Mouse (Mus musculus) neural tube, embryonic 11.5 days (tissue): ENCODE measurements around the gene Ppara. TPM values are rescaled to one million over a fixed set of nuclear protein-coding genes. Genes with fewer than 3 reads are reported as not detected.

Experiments
- ATAC-seq: fragments of 200-750 bp; cut with Nextera tagmentation; 2 replicates; pipeline ENCODE4 v1.8.0; 2017; ENCODE audit warnings: moderate number of reproducible peaks, mild to moderate bottlenecking, moderate TSS enrichment, moderate library complexity; ENCODE audit not compliant: insufficient read depth, low FRiP score, low TSS enrichment
- DNase-seq: peaks from one replicate; pipeline ENCODE4 v3.0.0-alpha.2; 2015; ENCODE audit warnings: low spot score
- H3K27ac ChIP-seq: fragments of 300-500 bp; sonication (generic); 2 replicates; pipeline ENCODE4 v1.5.1; 2014; ENCODE audit warnings: low read depth, mild to moderate bottlenecking, low read length
- H3K27me3 ChIP-seq: fragments of 300-500 bp; sonication (generic); 2 replicates; pipeline ENCODE4 v1.6.1; 2014; ENCODE audit warnings: mild to moderate bottlenecking, low read length, mixed read lengths; ENCODE audit not compliant: control insufficient read depth, insufficient read depth
- H3K36me3 ChIP-seq: fragments of 300-500 bp; sonication (generic); 2 replicates; pipeline ENCODE4 v1.6.1; 2014; ENCODE audit warnings: mild to moderate bottlenecking, low read length, moderate library complexity, mixed read lengths; ENCODE audit not compliant: control insufficient read depth, insufficient read depth
- H3K4me1 ChIP-seq: fragments of 300-500 bp; sonication (generic); 2 replicates; pipeline ENCODE4 v1.6.1; 2014; ENCODE audit warnings: low read length, mixed read lengths; ENCODE audit not compliant: control insufficient read depth, insufficient read depth
- H3K4me2 ChIP-seq: fragments of 300-500 bp; sonication (generic); 2 replicates; pipeline ENCODE4 v1.6.1; 2014; ENCODE audit warnings: low read depth, mild to moderate bottlenecking, moderate library complexity
- H3K4me3 ChIP-seq: fragments of 300-500 bp; sonication (generic); 2 replicates; pipeline ENCODE4 v1.5.1; 2014; ENCODE audit warnings: low read depth, low read length
- H3K9ac ChIP-seq: fragments of 300-500 bp; sonication (generic); 2 replicates; pipeline ENCODE4 v1.6.1; 2014; ENCODE audit warnings: mild to moderate bottlenecking, low read length
- H3K9me3 ChIP-seq: fragments of 300-500 bp; sonication (generic); 2 replicates; pipeline ENCODE4 v1.6.1; 2016; ENCODE audit warnings: low read length; ENCODE audit not compliant: control insufficient read depth
- WGBS: fragments of 180-500 bp; shearing (Covaris S2); extraction: QIAGEN DNeasy Blood & Tissue Kit; methylation state at CpG from one replicate; pipeline ENCODE4 v1.1.7; 2014; 5-methylcytosine and 5-hydroxymethylcytosine counted together
- polyA plus RNA-seq: library from polyadenylated mRNA; unstranded; fragments of >200 nt; fragmentation: Nextera tagmentation; extraction: Ambion mirVana; gene quantifications from 2 replicates; pipeline ENCODE4 v1.2.1, GENCODE M21; 2014

Ppara gene
- polyA plus RNA-seq, 1 experiment from 2014 or later: 0.25 TPM

GRCm38 (mm10) chr15:85783146-85783545, 48.4 kb downstream of the Ppara start:
- H3K36me3 ChIP-seq: no peaks in the 10 kb centered on the region
- no peaks in the 10 kb centered on the region for H3K9me3 ChIP-seq
- H3K27me3 ChIP-seq: no peaks in the 10 kb centered on the region
- H3K4me2 ChIP-seq: no peak overlapping the region
- H3K4me1 ChIP-seq: no peaks in the 10 kb centered on the region
- no peak for DNase-seq
- ATAC-seq: no peak
- H3K9ac ChIP-seq: no peak overlapping the region
- no peak overlapping the region for H3K27ac ChIP-seq
- H3K4me3 ChIP-seq: no peak overlapping the region
- 88% methylated on average over 4 of the region's 4 CpGs for WGBS

DNA sequence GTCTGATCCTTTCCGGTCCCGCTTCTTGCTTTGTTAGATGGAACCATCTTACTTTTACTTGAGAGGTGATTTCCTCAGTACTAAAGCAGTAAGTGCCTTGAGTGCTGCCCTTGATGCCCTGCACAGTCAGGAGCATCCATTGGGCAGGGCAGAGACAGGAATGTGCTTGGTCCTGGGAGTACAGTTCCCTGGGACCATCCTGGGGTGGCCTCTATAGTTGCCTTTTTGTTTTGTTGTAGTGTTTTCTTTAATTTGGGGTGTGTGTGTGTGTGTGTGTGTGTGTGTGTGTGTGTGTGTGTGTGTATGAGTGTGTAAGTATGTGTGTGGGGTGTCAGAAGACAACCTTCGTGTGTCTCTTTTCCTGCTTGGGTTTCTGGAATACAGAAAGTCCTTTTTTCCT, 49.6 kb downstream of the Ppara start:
- DNase-seq (no peak), ATAC-seq (no peak)
- Histone ChIP-seq H3K4me1 (no peaks in the 10 kb centered on the region), H3K36me3 (no peaks in the 10 kb centered on the region), H3K4me2 (no peak overlapping the region), H3K4me3 (no peak overlapping the region), H3K27ac (no peak overlapping the region), H3K27me3 (no peaks in the 10 kb centered on the region), H3K9ac (no peak overlapping the region), H3K9me3 (no peaks in the 10 kb centered on the region)
- WGBS: 88% methylated on average over 3 of the region's 3 CpGs

GRCm38 (mm10) chr15:85786711-85787110, 51.9 kb downstream of the Ppara start:
- DNase-seq (no peak), ATAC-seq (no peak)
- Histone ChIP-seq H3K4me2 (no peak overlapping the region), H3K9me3 (no peaks in the 10 kb centered on the region), H3K4me3 (no peak overlapping the region), H3K4me1 (no peaks in the 10 kb centered on the region), H3K27ac (no peak overlapping the region), H3K9ac (no peak overlapping the region), H3K36me3 (no peaks in the 10 kb centered on the region), H3K27me3 (no peaks in the 10 kb centered on the region)
- WGBS: 80% methylated on average over 5 of the region's 5 CpGs

DNA sequence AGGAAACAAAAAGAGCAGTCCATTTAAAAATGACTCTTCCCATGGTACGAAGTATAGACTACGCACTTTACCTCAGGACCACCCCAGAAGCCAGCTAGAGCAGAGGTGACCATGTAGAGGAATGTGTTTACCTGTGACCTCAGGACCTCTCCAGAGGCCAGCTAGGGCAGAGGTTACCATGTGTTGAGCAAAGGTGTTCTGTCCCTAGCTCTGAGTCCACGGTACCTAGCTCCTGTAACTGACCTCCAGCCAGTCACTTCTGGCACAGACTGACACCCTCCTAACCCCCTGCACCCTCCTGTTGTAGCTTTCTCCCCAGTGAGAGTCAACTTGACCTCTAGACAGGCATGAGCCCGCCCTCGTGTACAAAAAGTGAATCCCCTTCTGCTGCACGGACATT, 52.7 kb downstream of the Ppara start:
- WGBS: 93% methylated on average over 6 of the region's 6 CpGs

DNA sequence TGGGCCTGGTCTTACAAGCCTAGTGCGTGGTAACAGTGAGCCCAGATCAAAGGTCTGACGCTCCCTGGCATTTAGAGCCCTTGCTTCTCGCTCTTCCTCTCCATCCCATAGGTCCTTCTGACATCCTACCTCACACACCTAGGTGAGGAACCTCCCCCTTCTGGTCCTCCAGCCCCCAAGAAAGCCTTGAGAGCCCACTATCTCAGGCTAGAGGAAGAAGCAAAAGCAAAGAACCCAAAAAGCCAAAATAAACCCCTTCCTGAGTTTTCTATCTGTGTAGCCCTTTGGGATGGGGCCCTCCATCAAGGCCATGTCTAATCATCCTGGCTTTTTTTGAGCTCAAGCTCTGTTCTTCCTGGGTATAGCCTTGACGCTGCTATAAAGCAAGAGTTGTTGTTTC, 53.3 kb downstream of the Ppara start:
- ATAC-seq (no peak), DNase-seq (no peak)
- Histone ChIP-seq H3K36me3 (no peaks in the 10 kb centered on the region), H3K4me1 (no peaks in the 10 kb centered on the region), H3K9ac (no peak overlapping the region), H3K9me3 (no peaks in the 10 kb centered on the region), H3K4me3 (no peak overlapping the region), H3K27ac (no peak overlapping the region), H3K4me2 (no peak overlapping the region), H3K27me3 (no peaks in the 10 kb centered on the region)
- 90% methylated on average over 4 of the region's 4 CpGs for WGBS

More for the DNA sequence above, 52.7 kb downstream of the Ppara start:
- H3K9ac ChIP-seq: no peak overlapping the region
- DNase-seq (no peak), ATAC-seq (no peak)
- H3K4me3 ChIP-seq: no peak overlapping the region
- H3K27me3 ChIP-seq: no peaks in the 10 kb centered on the region
- H3K36me3 ChIP-seq: no peaks in the 10 kb centered on the region
- H3K9me3 ChIP-seq: no peaks in the 10 kb centered on the region
- no peaks in the 10 kb centered on the region for H3K4me1 ChIP-seq
- no peak overlapping the region for H3K27ac ChIP-seq
- no peak overlapping the region for H3K4me2 ChIP-seq

- Histone ChIP-seq H3K4me2 (no peak overlapping the region), H3K9ac (no peak overlapping the region), H3K27ac (no peak overlapping the region), H3K27me3 (no peaks in the 10 kb centered on the region), H3K4me3 (no peak overlapping the region), H3K9me3 (no peaks in the 10 kb centered on the region), H3K4me1 (no peaks in the 10 kb centered on the region), H3K36me3 (no peaks in the 10 kb centered on the region)
- DNase-seq (no peak), ATAC-seq (no peak)
- WGBS: 81% methylated on average over 16 of the region's 16 CpGs
These were observed 53.9 kb downstream of the Ppara start for GRCm38 (mm10) chr15:85788633-85789032.

DNA sequence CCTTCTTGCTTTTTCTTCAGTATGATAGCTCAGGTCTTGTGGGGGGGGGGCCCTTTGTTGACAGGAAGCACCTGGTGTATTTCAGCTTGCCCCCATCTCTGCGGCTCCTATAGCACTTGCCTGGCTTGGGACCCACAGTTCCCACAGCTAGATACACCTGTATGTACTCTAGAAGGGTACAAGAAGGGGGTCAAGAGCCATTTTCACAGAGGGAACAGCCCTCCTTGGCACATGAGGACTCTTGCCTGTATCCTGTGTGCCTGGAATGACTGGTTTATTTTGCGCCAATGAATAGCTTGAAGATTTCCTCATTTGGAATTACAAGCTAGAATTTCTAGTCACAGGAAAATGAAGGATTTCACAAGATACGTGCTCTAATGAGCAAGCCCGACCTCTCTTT, 56.7 kb downstream of the Ppara start:
- no peak overlapping the region for H3K27ac ChIP-seq
- no peaks in the 10 kb centered on the region for H3K27me3 ChIP-seq
- WGBS: 85% methylated on average over 4 of the region's 4 CpGs
- no peaks in the 10 kb centered on the region for H3K4me1 ChIP-seq
- no peaks in the 10 kb centered on the region for H3K9me3 ChIP-seq
- no peaks in the 10 kb centered on the region for H3K36me3 ChIP-seq
- H3K4me2 ChIP-seq: no peak overlapping the region
- H3K4me3 ChIP-seq: no peak overlapping the region
- no peak for ATAC-seq
- no peak for DNase-seq
- H3K9ac ChIP-seq: no peak overlapping the region

DNA sequence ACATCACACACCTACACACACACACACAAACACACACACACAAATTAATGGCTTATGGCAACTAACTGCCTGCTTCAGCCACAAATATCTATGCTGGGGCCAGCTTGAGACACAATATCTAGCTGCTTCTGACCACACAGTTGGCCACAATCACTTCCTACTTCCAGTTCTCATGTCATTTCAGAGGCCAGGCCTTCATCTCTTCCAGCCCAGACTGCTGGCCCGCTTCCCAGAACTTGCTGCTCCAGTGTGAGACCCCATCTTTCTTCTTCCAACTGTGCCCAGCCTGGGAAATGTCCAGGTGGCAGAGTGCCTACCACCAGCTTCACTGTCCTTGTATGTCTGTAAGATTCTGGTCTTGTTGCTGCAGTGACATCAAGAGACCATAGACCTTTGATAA, 58.0 kb downstream of the Ppara start:
- no peak overlapping the region for H3K4me3 ChIP-seq
- no peaks in the 10 kb centered on the region for H3K36me3 ChIP-seq
- no peaks in the 10 kb centered on the region for H3K27me3 ChIP-seq
- no peak overlapping the region for H3K9ac ChIP-seq
- DNase-seq (no peak), ATAC-seq (no peak)
- no peak overlapping the region for H3K4me2 ChIP-seq
- 77% methylated on average over 1 of the region's 1 CpGs for WGBS
- no peak overlapping the region for H3K27ac ChIP-seq
- H3K9me3 ChIP-seq: no peaks in the 10 kb centered on the region
- H3K4me1 ChIP-seq: no peaks in the 10 kb centered on the region

DNA sequence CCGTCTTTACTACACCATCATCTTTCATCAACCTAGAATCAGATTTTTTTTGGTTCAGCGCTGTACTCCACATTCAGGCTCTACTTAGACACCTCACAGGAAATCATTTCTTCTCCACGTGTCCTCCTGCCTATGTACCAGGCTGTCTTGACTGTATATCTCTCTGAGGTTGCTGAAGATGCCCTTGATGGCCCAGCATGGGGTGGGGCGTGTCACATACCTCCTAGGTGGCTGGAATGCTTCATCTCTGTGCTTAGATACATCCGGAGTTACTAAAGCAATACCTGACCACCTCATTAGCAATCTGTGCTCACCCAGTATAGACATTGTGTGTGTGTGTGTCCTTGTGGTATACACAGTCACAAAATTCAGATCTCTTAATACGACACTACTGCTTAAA, 60.7 kb downstream of the Ppara start:
- Histone ChIP-seq H3K4me2 (no peak overlapping the region), H3K36me3 (no peaks in the 10 kb centered on the region), H3K27ac (no peak overlapping the region), H3K4me1 (no peaks in the 10 kb centered on the region), H3K9me3 (no peaks in the 10 kb centered on the region), H3K27me3 (no peaks in the 10 kb centered on the region), H3K9ac (no peak overlapping the region), H3K4me3 (no peak overlapping the region)
- ATAC-seq: no peak
- DNase-seq: no peak
- WGBS: 87% methylated on average over 6 of the region's 6 CpGs
